Mouse (Mus musculus) heart, adult 11 months (tissue): ENCODE measurements around the gene Dynlrb1.

Experiments used
- DNase-seq: peaks from one replicate; pipeline ENCODE4 v3.0.0; 2022

Gene Dynlrb1

DNA sequence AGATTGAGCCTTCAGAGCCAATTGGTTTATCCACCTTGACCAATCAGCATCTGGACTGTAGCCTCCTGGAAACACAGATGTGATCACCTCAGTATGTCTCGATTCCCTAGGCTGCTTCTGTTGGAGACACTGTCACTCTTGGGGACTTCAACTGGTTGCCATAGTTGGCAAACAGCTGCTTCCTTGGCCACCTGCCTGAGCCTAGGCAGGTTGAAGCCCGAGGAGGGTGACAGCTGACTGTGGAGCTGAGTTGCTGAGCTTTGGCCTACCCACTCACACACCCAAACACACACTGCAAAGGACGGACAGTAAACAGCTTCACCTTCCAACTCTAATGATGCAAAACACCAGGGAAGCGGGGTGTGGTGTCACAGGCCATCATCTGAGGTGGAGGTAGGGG lies 47.5 kb downstream of the Dynlrb1 start:
- peak; percentile 96 for DNase-seq

GRCm38 (mm10) chr2:155284647-155285046 lies 48.3 kb downstream of the Dynlrb1 start:
- peak; percentile 96 for DNase-seq

DNA sequence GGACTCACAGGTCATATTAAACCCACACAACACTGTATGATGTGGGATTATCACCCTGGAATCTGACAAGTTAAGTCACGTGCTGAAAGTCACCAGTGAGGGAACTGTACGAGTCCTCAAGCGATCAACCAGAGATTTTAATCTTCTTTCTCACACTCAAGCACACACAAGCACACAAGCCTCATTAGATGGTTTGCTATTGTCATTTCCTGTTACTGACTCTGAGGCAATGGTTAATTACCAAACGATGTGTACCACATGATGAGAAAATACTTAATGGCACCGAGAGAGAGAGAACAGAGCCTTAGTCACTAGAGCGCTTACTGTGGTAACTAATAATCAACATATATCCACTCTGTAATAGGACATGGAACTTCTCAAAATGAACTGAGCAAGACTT lies 49.4 kb downstream of the Dynlrb1 start:
- no peak for DNase-seq

DNA sequence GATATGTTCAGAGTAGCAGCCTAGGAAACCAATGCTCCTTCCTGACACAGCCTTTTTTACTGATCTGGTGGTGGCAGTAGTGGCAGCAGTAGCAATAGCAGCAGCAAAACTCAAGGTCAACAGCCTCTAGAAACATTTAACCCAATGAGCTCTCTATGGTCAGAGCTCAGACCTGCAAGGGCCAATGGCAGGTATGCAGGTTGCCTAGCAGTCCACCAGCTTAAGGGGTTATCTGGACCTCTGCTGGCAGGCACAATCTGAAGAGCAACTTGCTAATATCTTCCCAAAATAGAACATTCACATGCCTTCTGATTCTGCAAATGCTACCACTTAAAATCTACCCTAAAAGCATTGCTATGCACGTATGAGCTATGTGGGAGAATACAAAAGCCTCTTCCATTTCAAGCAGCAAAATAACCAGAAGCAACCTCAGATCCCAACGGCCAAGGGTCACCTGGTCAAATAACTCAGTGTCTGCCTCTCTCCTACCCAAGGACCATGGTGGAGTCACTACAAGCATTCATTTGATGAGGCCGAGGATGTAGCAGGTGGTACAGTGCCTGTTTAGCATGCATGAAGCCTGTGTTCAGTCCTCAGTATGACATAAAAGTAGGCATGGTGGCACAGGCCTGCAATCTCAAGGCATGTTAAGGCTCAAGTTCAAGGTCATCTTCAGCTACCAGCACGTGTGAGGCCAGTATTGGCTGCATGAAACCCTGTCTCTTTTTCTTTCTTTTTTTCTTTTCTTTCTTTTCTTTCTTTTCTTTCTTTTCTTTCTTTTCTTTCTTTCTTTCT lies 51.3 kb downstream of the Dynlrb1 start:
- DNase-seq, result peak; percentile 96

GRCm38 (mm10) chr2:155290066-155290465 lies 53.7 kb downstream of the Dynlrb1 start:
- DNase-seq, result no peak

- DNase-seq, result peak; percentile 95
Observed at GRCm38 (mm10) chr2:155293382-155293781, 57.0 kb downstream of the Dynlrb1 start.

GRCm38 (mm10) chr2:155293946-155294345 lies 57.6 kb downstream of the Dynlrb1 start:
- no peak for DNase-seq

DNA sequence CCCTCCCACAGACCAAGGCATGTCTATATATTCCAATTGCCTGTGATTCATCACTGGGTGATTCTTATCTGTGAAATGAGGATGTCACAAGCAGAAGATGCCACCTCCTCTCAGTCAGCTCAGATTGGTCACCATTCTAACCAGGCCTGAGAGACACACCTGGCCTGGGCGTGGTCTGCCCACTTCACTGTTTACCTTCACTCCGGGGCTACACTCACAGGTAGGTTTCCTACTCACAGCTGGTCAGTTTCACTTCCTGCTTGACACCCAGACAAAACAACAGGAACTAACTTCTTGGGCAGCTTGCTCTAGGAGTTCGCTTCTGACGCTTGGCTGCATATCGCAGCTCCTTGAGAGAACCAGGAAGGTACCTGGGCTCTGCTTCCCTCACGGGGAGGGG lies 59.1 kb downstream of the Dynlrb1 start:
- DNase-seq, result no peak

DNA sequence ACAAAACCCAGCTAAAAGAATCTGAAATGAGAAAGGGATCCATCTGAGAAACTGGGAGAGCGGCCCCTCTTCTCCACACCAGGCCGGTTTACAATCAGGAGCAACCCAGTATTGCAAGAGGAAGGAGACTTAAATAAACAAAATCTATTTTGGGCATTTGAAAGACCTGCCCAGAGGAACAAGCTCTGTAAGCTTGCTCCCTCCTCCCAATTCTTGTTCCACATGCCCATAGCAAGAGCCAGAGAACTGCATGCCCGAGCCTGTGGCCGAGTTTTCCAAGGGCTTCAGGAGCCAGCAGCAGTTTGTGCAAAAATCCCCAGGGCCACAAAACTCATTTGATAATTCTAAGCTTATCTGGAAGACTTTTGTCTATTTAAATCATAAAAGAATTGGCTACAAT lies 63.2 kb downstream of the Dynlrb1 start:
- DNase-seq, result peak; percentile 91
